Mouse (Mus musculus) limb, embryonic 13.5 days (tissue): ENCODE results near the gene Dvl1. TPM values are rescaled to one million over a fixed set of nuclear protein-coding genes. Genes with fewer than 3 reads are reported as not detected.

Experiments used
- ATAC-seq: fragments of 200-750 bp; cut with Nextera tagmentation; 2 replicates; pipeline ENCODE4 v1.8.0; 2017; ENCODE audit warnings: low read depth, moderate number of reproducible peaks, moderate TSS enrichment; ENCODE audit not compliant: low FRiP score
- H3K27ac ChIP-seq: fragments of 300-500 bp; sonication (generic); 2 replicates; pipeline ENCODE4 v1.5.1; 2015; ENCODE audit warnings: inconsistent platforms, mild to moderate bottlenecking, moderate library complexity
- H3K27me3 ChIP-seq: fragments of 300-500 bp; sonication (generic); 2 replicates; pipeline ENCODE4 v1.6.1; 2015; ENCODE audit warnings: mild to moderate bottlenecking, inconsistent platforms
- H3K36me3 ChIP-seq: fragments of 300-500 bp; sonication (generic); 2 replicates; pipeline ENCODE4 v1.6.1; 2015; ENCODE audit warnings: inconsistent platforms, mild to moderate bottlenecking, moderate library complexity
- H3K4me1 ChIP-seq: fragments of 300-500 bp; sonication (generic); 2 replicates; pipeline ENCODE4 v1.6.1; 2015; ENCODE audit warnings: inconsistent platforms
- H3K4me2 ChIP-seq: fragments of 300-500 bp; sonication (generic); replicated peaks from 2 replicates; pipeline ENCODE4 v1.6.1; 2015; ENCODE audit warnings: inconsistent platforms, mild to moderate bottlenecking, moderate library complexity
- H3K4me3 ChIP-seq: fragments of 300-500 bp; sonication (generic); 2 replicates; pipeline ENCODE4 v1.5.1; 2015; ENCODE audit warnings: moderate library complexity, mild to moderate bottlenecking, inconsistent platforms
- H3K9ac ChIP-seq: fragments of 300-500 bp; sonication (generic); 2 replicates; pipeline ENCODE4 v1.6.1; 2015; ENCODE audit warnings: mild to moderate bottlenecking, inconsistent platforms
- H3K9me3 ChIP-seq: fragments of 300-500 bp; sonication (generic); 2 replicates; pipeline ENCODE4 v1.6.1; 2016; ENCODE audit warnings: inconsistent platforms
- WGBS: fragments of 180-500 bp; shearing (Covaris S2); methylation state at CpG from one replicate; pipeline ENCODE4 v1.1.7; 2015; 5-methylcytosine and 5-hydroxymethylcytosine counted together
- polyA plus RNA-seq: library from polyadenylated mRNA; unstranded; fragments of >200 nt; fragmentation: Nextera tagmentation; extraction: Ambion mirVana; gene quantifications from 2 replicates; pipeline ENCODE4 v1.2.1, GENCODE M21; 2015

Gene Dvl1
- polyA plus RNA-seq, 1 experiment from 2014 or later, result 4.3 TPM

DNA sequence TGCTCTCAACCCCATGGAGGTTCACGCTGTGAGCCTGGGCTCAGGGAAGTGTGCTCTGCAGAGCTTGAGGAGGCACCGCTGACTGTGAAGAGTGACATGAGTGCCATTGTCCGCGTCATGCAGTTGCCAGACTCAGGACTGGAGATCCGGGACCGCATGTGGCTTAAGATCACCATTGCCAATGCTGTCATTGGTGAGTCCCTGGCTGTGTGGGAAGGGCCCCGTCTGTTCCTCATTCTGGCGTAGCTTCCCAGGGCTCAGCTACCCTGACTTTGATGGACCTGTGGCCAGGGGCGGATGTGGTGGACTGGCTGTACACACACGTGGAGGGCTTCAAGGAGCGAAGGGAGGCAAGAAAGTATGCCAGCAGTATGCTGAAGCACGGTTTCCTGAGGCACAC is 8.9 kb downstream of the Dvl1 start:
- Histone ChIP-seq H3K27ac (no peak overlapping the region), H3K4me3 (no peak overlapping the region), H3K9me3 (no peaks in the 10 kb centered on the region), H3K4me2 (no peak overlapping the region), H3K4me1 (no peaks in the 10 kb centered on the region), H3K36me3 (peaks cover 72% of the 10 kb centered on the region), H3K9ac (no peak overlapping the region), H3K27me3 (no peaks in the 10 kb centered on the region)
- no peak for ATAC-seq
- WGBS, result 91% methylated on average over 12 of the region's 12 CpGs

DNA sequence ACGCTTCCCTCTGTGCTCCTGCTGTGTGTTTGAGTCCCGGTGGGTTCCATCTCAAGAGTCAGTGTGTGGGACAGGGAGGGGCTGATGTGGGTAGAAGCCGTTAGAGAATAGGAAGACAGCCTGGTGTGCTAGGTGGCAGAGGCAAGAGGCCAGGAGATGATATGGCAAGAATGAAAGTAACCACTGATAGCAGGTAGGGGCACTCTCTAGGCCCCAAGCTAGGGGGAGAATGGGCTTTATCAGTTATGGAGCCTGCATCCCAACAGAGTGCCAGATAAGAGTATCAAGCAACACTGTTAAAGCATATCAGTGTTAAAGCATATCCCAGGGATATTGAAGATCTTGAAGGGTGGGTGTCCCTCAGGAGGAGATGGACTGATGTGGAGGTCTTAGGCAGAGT is 9.7 kb downstream of the Dvl1 start:
- Histone ChIP-seq H3K36me3 (peaks cover 78% of the 10 kb centered on the region), H3K9ac (no peak overlapping the region), H3K4me2 (no peak overlapping the region), H3K4me3 (no peak overlapping the region), H3K9me3 (no peaks in the 10 kb centered on the region), H3K4me1 (no peaks in the 10 kb centered on the region), H3K27me3 (no peaks in the 10 kb centered on the region), H3K27ac (no peak overlapping the region)
- ATAC-seq, result no peak
- 72% methylated on average over 3 of the region's 3 CpGs for WGBS

DNA sequence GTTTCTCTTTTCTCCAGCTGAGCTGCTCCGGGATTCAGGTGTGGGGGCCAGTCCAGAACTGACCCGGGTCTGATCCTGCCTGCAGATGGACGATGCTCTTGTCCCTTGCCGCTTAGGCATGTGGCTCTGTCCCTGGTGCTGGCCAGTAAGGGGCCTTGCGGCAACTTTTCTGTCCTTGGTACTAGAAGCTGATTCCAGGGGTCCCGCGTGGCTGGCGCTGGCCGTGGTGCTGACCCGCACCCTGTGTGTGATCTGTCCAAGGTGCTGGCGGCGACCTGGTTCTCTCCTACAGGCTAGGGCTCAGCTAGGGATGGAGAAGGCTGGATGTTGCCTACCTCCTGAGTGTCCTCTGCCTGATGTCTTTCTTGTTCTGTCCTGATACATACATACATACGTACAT is 12.1 kb downstream of the Dvl1 start:
- H3K4me1 ChIP-seq, result no peaks in the 10 kb centered on the region
- no peak overlapping the region for H3K27ac ChIP-seq
- 16% methylated on average over 13 of the region's 13 CpGs for WGBS
- no peak overlapping the region for H3K4me2 ChIP-seq
- no peak overlapping the region for H3K4me3 ChIP-seq
- H3K27me3 ChIP-seq, result no peaks in the 10 kb centered on the region
- peaks cover 66% of the 10 kb centered on the region for H3K36me3 ChIP-seq
- H3K9me3 ChIP-seq, result no peaks in the 10 kb centered on the region
- ATAC-seq, result peak; percentile 64; the same call in 1 of the 2 replicates
- no peak overlapping the region for H3K9ac ChIP-seq

DNA sequence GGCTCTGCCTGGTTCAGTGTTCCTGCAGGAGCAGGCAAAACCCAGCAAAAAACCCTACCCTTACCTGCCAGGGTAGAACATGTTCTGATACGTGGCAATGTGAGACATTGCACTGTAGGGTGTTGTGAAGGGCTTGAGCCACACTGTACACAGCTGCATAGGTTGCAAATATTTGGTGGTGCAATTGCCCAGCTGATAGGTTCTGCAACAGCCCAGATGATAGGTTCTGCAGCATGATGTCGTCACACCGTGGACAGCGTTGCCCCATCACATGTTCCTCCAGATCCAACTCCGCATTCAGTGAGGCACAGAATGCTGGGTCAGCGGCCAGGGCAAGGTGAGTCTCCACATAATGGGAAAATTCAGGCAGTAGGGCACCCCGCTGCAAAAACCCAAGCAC is 14.6 kb downstream of the Dvl1 start:
- ATAC-seq, result no peak
- Histone ChIP-seq H3K4me3 (no peak overlapping the region), H3K27ac (no peak overlapping the region), H3K9me3 (no peaks in the 10 kb centered on the region), H3K4me2 (no peak overlapping the region), H3K27me3 (no peaks in the 10 kb centered on the region), H3K36me3 (peaks cover 65% of the 10 kb centered on the region), H3K9ac (no peak overlapping the region), H3K4me1 (no peaks in the 10 kb centered on the region)
- whole genome bisulfite sequencing, result 91% methylated on average over 7 of the region's 7 CpGs

DNA sequence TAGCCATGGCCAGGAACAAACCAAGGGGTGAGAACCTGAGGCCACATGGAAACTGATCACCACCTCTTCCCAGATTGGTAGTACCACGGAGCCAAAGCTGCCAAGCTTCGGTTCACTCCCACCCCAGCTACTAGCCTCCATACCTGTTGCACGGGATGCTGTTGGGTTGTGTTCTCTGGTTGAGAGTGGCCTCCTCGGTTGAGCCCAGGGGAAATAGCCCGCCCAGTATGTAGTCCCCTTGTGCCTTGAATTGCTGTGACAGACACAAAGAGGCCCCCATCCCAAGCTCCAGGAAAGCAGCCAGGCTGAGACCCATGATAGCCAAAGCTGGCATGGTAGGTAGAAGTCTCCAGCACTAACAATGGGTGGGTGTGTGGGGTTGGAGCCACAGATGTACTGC is 15.8 kb downstream of the Dvl1 start, which contains the start of gene Tas1r3:
Gene Tas1r3, minus strand, starts transcription at position 362 of the 400 bp plus-strand sequence.
- no peak within 1 kb of the TSS for H3K4me2 ChIP-seq
- H3K4me3 ChIP-seq, result no peak within 1 kb of the TSS
- peaks cover 57% of the 10 kb centered on the region for H3K36me3 ChIP-seq
- H3K4me1 ChIP-seq, result peaks cover under 1% of the 10 kb centered on the region; the same call in 1 of the 2 replicates
- no peak within 1 kb of the TSS for H3K27ac ChIP-seq
- no peak within 1 kb of the TSS for H3K9ac ChIP-seq
- H3K27me3 ChIP-seq, result no peaks in the 10 kb centered on the region
- no peaks in the 10 kb centered on the region for H3K9me3 ChIP-seq
- ATAC-seq, result no peak
- WGBS, result 74% methylated on average over 5 of the region's 5 CpGs

DNA sequence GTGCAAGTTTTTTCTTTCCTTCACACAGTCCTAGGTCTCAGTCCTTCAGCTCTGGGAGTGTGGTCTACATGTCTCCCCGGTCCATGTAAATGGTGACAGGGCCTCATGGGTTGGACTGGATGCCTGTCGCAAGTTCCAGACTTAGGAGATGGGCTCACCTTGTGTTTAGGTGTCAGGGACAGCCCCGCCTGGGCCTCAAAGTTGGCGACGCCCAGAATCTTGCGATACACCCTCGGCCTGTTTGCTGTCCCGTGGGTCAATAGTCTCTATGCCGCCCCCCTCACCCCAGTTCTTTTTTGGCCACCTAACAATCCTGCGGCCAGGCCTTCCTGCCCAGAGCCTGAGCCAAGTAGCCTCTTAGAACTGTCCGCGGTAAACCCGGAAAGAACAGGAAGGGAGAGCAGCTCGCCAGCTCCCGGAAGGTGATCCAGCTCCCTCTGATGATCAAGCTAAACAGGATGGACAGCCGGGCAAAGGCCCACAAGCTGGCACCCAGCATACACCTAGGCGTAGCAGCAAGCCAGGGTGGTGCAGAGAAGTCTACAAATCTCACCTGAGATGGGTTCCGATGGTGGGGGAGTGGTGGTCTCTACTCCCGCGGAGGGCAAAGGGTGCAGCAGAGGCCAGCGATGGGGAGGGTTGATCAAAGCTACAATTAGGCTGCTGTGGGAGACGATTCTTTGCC is 21.6 kb downstream of the Dvl1 start:
- H3K36me3 ChIP-seq, result peaks cover 43% of the 10 kb centered on the region
- H3K4me2 ChIP-seq, result peak overlapping the region; percentile 94
- H3K27ac ChIP-seq, result no peak overlapping the region
- H3K4me1 ChIP-seq, result peaks cover 22% of the 10 kb centered on the region
- WGBS, result 9% methylated on average over 22 of the region's 22 CpGs
- H3K9ac ChIP-seq, result peak overlapping the region; percentile 84
- no peaks in the 10 kb centered on the region for H3K27me3 ChIP-seq
- peak overlapping the region; percentile 75 for H3K4me3 ChIP-seq
- peak; percentile 10; the same call in 1 of the 2 replicates for ATAC-seq
- H3K9me3 ChIP-seq, result no peaks in the 10 kb centered on the region

DNA sequence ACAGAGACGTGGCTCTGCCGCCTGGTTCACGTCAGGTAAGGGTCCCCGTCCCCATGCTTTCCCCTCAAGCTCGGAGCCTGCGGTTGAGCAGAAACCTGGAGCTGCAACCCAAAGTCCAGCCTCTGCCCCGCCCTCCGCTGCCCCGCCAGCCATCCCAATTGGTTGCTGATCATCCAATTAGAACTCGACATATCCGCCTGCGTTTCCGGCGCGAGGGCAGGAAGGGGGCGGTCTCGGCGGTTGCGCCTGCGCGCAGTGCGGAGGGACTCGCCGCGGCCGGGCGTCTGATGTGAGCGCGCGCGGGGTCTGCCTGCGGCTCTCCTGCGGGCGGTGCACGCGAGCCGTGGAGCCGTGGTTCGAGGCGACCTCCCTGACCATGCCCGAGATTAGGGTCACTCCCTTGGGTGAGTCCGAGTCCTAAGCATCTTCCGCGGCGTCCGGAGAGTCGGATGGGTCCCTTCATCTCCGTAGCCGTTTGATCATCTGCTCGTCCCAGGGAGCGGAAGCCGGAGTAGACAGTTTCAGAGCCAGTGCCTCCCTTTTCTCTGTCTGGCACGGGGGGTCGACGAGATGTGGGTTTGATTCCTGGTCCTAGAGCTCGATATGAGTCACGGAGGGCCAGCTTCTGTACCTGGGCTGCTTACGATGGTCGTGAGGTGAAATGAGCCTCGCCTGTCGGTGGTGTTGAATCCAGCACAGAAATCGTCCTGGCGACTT is 22.3 kb downstream of the Dvl1 start, which contains the start of the genes Cptp and Ints11:
Gene Cptp, minus strand, starts transcription at position 124 of the 717 bp plus-strand sequence.
Gene Ints11, plus strand, starts transcription at position 230 of the 717 bp plus-strand sequence.
- H3K4me1 ChIP-seq, result peaks cover 22% of the 10 kb centered on the region
- peak within 1 kb of the TSS; percentile 49; the same call in 1 of the 2 replicates for H3K27ac ChIP-seq
- no peaks in the 10 kb centered on the region for H3K27me3 ChIP-seq
- peak within 1 kb of the TSS; percentile 94 for H3K4me2 ChIP-seq
- peaks cover 50% of the 10 kb centered on the region for H3K36me3 ChIP-seq
- peak; percentile 96 for ATAC-seq
- H3K9me3 ChIP-seq, result no peaks in the 10 kb centered on the region
- H3K9ac ChIP-seq, result peak within 1 kb of the TSS; percentile 85
- H3K4me3 ChIP-seq, result peak within 1 kb of the TSS; percentile 75
- WGBS, result under 1% methylated on average over 63 of the region's 63 CpGs

DNA sequence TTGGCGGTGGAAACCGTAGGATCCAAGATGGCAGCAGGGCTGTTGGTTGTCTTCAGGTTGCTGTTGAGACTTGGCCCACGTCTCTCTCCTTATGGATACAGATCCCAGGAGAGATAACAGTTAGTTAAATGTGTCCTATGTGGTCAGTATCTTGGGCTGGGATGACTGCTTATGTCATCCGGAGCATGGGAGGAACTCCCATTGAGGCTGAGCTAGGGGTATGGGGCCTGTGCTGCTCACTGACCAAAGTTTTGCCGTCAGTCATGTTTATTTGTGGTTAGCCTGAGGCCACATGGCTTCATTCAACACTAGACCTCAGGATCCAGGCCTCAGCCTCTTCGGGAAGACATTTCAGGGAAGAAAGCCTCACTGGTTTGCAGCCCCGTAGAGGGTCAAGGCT is 24.2 kb downstream of the Dvl1 start:
- WGBS, result 92% methylated on average over 7 of the region's 7 CpGs
- Histone ChIP-seq H3K4me3 (no peak overlapping the region), H3K27ac (no peak overlapping the region), H3K4me2 (no peak overlapping the region), H3K4me1 (peaks cover 22% of the 10 kb centered on the region), H3K27me3 (no peaks in the 10 kb centered on the region), H3K9ac (0 out of 2 replicates have a peak overlapping the region, but pooled peaks have one; percentile 0), H3K36me3 (peaks cover 45% of the 10 kb centered on the region), H3K9me3 (no peaks in the 10 kb centered on the region)
- ATAC-seq, result no peak

DNA sequence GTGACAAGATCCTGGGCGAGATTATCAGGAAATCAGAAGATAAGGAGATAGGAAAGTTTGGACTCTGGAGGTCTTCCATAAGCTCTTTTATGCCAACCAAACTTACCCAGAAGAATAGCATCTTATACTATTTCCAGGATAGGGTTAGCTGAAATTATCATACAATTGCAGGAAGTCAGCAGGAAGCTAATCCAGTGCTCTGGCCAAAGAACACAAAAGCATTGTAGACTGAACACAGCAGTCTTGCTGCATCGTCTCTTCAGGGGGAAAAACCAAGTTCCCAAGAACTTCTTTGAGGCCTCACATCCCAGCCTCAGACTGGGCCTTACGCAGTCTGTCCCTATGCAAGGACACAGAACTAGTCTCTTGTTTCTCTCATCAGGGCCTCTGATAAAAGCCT is 36.4 kb downstream of the Dvl1 start:
- peaks cover 57% of the 10 kb centered on the region for H3K36me3 ChIP-seq
- no peak overlapping the region for H3K4me2 ChIP-seq
- no peak overlapping the region for H3K9ac ChIP-seq
- no peaks in the 10 kb centered on the region for H3K4me1 ChIP-seq
- 77% methylated on average over 3 of the region's 3 CpGs for WGBS
- H3K27ac ChIP-seq, result peak overlapping the region; percentile 11; the same call in 1 of the 2 replicates
- no peak overlapping the region for H3K4me3 ChIP-seq
- H3K9me3 ChIP-seq, result no peaks in the 10 kb centered on the region
- H3K27me3 ChIP-seq, result no peaks in the 10 kb centered on the region
- no peak for ATAC-seq

DNA sequence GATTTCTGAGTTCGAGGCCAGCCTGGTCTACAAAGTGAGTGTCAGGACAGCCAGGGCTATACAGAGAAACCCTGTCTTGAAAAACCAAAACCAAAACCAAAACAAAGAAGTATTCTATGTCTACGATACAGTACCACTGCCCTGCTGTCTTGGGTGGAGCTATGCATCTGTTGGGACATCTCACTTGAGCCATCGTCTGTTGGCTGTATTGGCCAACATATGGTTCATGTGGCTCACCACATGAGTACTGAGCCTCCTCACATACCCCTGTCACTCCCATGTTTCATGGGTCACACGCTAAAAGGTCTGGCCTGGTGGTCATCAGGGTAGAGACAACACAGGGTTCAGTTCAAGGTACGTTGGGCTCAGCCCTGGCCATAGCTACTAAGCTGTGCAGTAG is 39.1 kb downstream of the Dvl1 start:
- H3K36me3 ChIP-seq, result peaks cover 65% of the 10 kb centered on the region
- no peak overlapping the region for H3K27ac ChIP-seq
- ATAC-seq, result no peak
- WGBS, result 95% methylated on average over 5 of the region's 5 CpGs
- H3K4me3 ChIP-seq, result no peak overlapping the region
- H3K9ac ChIP-seq, result no peak overlapping the region
- H3K27me3 ChIP-seq, result no peaks in the 10 kb centered on the region
- no peak overlapping the region for H3K4me2 ChIP-seq
- H3K4me1 ChIP-seq, result peaks cover 12% of the 10 kb centered on the region
- no peaks in the 10 kb centered on the region for H3K9me3 ChIP-seq

DNA sequence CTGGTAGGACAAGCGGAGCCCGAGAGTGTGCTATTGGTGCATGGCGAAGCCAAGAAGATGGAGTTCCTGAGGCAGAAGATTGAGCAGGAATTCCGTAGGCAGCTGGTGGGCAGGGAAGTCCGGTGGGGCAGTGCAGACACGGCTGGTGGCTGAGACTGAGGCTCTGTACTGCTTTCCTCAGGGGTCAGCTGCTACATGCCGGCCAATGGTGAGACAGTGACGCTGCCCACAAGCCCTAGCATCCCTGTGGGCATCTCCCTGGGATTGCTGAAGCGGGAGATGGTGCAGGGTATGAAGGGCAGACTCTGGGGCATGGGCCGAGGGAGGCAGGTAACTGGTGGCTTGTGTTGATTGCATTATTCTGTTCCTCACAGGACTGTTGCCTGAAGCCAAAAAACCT is 40.5 kb downstream of the Dvl1 start:
- peaks cover 14% of the 10 kb centered on the region for H3K4me1 ChIP-seq
- no peak overlapping the region for H3K27ac ChIP-seq
- no peak overlapping the region for H3K9ac ChIP-seq
- 87% methylated on average over 10 of the region's 10 CpGs for WGBS
- H3K27me3 ChIP-seq, result no peaks in the 10 kb centered on the region
- H3K4me2 ChIP-seq, result no peak overlapping the region
- no peak overlapping the region for H3K4me3 ChIP-seq
- H3K9me3 ChIP-seq, result no peaks in the 10 kb centered on the region
- peaks cover 65% of the 10 kb centered on the region for H3K36me3 ChIP-seq
- ATAC-seq, result no peak

DNA sequence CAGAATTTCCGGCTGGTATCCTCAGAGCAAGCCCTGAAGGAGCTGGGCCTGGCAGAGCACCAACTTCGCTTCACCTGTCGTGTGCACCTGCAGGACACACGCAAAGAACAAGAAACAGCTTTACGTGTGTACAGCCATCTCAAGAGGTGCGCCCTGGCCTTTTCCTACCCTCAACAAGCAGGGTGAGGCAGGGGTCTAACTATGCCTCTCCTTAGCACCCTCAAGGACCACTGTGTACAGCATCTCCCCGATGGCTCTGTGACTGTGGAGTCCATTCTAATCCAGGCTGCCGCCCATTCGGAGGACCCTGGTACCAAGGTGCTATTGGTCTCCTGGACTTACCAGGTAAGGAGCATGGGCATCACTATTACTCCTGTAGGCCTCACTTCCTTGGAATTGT is 41.0 kb downstream of the Dvl1 start:
- peaks cover 19% of the 10 kb centered on the region for H3K4me1 ChIP-seq
- H3K36me3 ChIP-seq, result peaks cover 65% of the 10 kb centered on the region
- H3K9me3 ChIP-seq, result no peaks in the 10 kb centered on the region
- H3K27me3 ChIP-seq, result no peaks in the 10 kb centered on the region
- no peak overlapping the region for H3K27ac ChIP-seq
- no peak for ATAC-seq
- no peak overlapping the region for H3K4me3 ChIP-seq
- H3K4me2 ChIP-seq, result no peak overlapping the region
- H3K9ac ChIP-seq, result no peak overlapping the region
- 95% methylated on average over 9 of the region's 9 CpGs for WGBS
